Mouse (Mus musculus): ENCODE data around the gene Lrp10.

The Lrp10 gene

DNA sequence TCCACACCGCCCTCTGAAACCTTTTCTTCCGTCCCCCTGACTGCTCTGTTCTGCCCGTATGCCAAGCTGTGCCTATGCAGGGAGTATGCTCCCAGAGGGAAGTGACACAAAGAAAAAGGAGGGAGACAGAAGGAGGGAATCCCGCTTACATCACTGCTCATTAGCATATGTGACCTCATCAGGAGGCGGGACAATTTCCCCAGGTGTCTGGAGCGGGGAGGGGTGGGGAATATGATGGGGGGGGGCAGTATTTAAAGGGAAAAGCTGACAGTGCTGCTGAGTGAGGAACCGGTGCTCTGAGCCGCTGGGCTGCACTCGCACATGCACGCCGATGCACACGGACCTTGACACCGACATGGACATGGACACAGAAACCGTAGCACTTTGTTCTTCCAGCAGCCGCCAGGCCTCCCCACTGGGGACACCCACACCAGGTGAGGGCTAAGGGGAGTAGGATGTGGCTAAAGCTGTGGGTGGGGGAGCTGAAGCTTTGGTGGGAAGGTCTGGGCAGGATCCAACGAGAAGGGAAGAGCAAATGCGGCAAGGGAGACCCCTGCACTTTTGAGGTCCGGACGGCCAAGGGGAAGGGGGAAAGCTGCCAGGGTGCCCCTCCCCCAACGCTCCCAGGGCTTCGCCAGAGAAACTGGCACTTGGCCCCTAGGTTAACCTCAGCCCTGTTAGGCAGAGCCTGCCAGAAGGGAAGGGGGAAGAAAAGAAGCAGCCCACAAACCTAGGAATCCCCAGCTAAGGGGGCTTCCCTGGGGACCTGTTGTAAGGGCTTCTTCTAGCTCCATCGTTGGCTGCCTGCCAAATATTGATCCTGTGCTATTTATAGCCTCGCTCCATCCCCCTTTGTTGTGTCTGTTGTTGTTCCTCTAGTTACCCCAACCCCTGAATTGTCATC, 12.3 kb downstream of the Lrp10 start, which contains the start of gene Rem2:
TSS of gene Rem2 (plus strand) at position 160 of the 904 bp plus-strand sequence.
- no peak for DNase-seq (ENCODE audit: low spot score in 2 of 2)

DNA sequence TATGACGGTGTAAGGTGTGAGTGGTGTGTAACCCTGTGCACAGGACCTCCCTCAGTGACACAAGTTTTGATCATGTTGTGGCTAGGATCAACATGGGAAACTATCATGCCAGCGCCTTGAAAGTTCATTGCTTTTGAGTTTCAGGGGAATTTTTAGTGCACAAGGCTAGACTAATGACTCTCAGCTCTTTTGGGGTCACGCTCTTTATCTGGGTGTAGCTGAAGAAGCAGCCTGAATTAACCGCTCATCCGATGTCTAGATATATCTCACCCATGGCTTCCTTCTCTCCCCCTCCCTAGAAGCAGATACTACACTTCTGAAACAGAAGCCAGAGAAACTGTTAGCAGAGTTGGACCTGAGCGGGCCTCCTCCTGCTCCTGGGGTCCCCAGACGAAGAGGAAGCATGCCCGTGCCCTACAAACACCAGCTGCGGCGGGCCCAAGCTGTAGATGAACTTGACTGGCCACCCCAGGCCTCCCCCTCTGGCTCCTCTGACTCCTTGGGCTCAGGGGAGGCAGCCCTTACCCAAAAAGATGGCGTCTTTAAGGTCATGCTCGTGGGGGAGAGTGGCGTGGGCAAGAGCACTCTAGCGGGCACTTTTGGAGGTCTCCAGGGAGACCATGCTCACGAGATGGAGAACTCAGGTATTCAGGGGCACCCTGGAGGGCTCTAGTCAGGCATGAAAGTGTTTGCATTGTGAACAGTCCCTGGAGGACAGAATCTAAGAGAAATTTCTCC, 13.4 kb downstream of the Lrp10 start:
- no peak for DNase-seq (ENCODE audit: low spot score in 2 of 2)

DNA sequence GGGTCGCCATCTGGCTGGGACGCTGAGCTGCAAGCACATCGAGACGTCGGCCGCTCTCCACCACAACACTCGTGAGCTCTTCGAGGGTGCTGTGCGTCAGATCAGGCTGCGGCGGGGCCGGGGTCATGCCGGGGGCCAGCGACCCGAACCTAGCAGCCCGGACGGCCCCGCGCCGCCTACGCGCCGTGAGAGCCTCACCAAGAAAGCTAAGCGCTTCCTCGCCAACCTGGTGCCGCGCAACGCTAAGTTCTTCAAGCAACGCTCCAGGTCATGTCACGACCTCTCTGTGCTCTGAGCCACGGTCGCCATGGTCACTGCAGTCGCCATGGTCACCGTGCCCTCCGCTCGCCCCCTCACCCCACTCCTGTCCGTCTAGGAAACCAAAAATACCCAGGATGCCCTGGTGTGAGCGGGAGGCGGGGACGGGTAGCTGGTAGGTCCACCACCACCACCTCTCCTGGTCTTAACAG, 15.5 kb downstream of the Lrp10 start:
- peak; percentile 14 to 32 for DNase-seq (ENCODE audit: low spot score in 2 of 2)

DNA sequence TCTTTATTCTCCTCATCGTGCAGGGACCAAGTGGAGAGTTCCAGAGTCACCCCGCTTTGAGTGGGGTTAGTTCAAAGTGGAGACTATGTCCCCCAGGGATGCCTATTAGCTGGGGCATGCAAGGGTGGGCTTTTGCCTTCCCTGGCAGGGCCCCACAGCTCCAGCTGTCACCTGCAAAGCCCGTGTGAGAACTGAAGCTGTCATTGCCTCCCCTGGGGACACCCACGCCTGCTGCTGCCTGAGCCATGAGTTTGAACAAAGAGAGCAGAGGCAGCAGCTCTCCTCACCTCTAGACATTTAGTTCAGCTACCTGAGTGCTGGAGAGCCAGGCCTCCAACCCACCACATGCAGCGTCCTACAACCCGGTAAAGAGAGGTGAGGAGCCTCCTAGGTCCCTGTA, 16.7 kb downstream of the Lrp10 start:
- DNase-seq (ENCODE audit: low spot score in 2 of 2): peak; percentile 12 to 34

DNA sequence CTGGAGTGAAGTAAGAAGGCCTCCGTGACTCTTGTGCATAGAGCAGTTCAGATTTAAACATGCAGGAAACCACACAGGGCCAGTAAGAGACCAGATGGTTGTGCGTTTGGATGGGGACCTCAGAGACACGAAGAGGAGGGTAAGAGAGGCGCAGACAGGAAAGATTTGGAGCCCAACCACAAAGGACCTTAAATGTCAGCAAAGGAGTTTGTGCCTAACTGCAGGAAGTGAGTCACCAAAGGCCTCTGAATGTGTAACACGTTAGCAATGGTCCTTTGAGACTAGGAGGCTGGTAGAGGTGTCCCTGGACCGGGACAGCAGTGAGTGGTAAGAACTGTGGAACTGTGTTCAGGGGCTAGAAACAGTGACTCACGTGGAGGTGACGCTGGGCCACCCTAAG, 17.5 kb downstream of the Lrp10 start:
- no peak for DNase-seq (ENCODE audit: low spot score in 2 of 2)

DNA sequence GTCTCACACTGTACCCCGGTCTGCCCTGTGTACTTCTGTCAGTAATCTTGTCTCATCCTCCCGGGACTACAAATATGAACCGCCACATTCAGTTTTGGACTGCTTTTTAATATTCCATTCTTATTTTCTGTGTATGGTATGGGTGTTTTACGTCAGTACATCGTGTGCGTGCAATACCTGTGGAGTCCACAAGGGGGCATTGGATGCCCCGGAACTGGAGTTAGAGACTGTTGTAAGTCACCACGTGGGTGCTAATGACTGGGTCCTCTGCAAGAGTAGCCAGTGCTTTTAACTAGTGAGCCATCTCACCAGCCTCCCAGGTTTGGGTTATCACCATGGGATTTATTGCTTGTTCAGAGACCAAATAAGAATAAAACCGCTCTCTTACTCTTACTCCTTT, 18.6 kb downstream of the Lrp10 start:
- peak; percentile 46 to 69 for DNase-seq (ENCODE audit: low spot score in 2 of 2)

DNA sequence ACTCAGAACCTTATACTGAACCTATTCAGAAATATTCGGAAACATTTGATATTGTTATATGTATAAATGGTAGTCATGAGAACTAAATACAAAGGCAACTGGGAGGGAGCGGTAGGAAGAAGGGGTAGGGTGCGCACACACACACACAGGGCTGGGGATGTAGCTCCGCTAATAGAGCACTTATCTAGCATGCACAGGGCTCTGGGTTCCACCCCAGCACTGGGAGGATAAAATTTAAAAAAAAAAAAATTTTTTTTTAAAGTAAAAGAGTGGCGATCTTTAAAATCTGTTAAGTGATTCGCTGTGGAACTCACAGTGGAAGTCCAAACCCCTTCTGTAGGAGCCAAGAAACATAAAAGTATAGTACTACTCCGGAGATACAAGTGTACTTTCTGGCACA, 22.0 kb downstream of the Lrp10 start:
- no peak for DNase-seq (ENCODE audit: low spot score in 2 of 2)

DNA sequence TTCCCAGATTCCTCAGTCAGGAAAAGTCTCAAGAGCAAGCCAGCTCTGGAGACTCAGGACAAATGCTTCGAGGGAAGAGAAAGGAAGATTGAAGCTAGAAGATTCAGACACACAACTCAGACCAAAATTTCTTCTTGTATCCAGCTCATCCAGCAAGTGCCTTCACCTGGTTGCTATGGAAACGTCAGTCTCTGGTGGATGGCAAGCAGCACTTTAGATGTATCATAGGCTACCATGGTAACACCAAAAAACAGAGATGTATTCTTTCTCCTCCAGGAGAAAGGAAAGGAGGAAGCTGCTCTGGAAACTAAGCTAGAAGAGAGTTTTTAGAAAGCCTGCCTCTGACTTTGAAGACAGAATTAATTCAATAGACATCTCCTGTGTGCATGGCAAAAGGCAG, 23.8 kb downstream of the Lrp10 start:
- no peak for DNase-seq (ENCODE audit: low spot score in 2 of 2)

DNA sequence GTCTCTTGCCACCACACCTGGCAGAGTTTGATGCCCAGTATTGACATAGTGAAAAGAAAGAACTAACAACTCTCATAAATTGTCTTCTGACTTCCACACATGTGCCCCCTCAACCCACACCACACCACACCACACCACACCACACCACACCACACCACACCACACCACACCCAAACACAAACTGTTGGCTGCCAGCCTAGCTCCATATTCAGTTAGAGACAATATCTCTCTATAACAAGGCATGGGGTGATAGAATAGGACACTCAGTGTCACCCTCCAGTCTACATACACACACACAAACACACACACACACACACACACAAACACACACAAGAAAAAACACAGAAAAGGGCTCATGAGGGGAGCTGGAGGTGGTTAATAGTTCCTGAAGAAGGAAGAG, 24.4 kb downstream of the Lrp10 start:
- no peak for DNase-seq (ENCODE audit: low spot score in 2 of 2)

DNA sequence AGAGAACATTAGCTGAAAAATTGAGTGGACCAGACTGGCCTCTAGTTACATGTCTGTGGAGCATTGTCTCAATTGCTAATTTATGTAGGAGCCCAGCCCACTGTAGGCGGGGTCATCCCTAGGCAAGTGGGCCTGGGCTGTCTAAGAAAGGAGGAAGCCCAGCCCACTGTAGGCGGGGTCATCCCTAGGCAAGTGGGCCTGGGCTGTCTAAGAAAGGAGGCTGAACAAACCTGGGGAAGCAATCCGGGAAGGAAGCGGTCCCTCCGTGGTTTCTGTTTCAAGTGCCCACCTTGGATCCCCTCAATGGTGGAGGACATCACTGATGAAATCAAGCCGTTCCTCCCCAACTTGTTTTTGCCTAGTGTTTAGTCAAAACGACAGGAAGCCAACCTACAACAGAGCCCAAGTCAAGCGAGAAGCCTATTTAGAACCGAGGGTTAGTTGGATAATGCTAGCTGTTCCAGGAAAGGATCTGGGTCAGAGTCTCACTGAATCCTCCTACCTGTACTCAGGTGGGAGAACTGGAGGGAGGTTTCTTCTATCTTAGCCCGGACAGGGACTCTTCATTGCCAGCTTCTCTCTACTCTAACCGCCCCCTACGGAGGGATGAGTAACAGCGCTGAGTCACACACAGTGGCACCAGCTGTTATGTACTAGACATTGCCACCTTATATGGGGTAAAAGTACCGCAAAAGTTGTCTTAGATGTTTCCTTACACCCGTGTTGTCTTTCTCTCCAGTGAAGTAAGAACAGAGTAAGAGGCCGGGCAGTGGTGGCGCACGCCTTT, 28.6 kb downstream of the Lrp10 start:
- no peak for DNase-seq (ENCODE audit: low spot score in 2 of 2)

DNA sequence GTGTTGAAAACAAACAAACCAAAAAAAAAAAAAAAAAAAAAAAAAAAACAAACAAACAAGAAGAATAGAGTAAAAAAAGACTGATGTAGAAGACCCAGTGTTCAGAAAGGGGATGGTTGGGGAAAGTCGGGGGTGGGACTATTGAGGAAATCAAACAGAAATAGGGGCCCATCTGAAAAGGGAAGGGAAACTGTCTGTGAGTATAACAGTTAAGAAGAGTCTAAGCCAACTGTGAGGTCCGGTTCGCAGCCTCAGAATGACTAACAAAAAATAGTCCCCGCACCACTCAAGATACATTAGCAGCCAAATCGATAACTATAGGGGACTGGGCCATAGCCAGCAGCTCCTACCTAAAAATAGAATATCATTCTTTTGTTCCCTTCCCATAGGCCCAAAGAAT, 29.3 kb downstream of the Lrp10 start:
- no peak for DNase-seq (ENCODE audit: low spot score in 2 of 2)

DNA sequence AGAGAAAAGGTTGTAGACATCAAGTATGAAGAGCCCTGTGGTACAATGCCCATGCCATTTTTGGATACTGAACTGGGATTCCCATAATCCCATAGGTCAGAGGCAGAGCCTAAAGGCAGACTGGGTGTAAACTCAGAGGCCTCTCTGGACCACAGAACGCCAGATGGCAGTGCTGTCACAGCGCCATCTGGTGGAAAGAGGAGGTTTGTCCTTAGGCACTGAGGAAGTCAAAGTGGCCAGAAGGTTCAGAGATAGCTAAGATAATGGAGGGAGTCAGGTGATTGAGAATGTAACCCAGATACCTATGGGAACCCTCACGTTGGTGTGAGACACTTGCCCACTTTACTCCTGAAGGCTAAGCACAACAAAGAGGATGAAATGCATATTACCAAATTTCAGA, 30.3 kb downstream of the Lrp10 start:
- DNase-seq (ENCODE audit: low spot score in 2 of 2): peak; percentile 53 to 74

DNA sequence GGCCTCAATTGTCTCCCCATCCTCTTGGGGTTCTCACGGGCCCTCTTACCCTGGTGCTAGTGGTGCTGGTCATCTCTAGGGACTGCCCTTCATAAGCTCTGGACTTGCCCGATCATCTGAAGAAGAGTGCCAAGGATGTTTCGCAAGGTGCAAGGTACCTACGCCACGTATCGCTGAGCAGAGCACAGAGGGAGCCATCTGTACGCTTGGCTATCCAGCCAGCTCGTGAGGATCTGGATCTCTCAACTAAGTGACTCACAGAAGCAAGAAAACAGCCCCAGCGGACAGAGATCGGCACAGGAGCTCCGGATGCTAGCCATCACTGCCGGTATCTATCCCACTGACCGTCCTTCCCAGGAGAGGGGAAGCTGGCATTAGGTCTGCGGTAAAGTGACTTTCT, 32.8 kb downstream of the Lrp10 start:
- no peak for DNase-seq (ENCODE audit: low spot score in 2 of 2)

DNA sequence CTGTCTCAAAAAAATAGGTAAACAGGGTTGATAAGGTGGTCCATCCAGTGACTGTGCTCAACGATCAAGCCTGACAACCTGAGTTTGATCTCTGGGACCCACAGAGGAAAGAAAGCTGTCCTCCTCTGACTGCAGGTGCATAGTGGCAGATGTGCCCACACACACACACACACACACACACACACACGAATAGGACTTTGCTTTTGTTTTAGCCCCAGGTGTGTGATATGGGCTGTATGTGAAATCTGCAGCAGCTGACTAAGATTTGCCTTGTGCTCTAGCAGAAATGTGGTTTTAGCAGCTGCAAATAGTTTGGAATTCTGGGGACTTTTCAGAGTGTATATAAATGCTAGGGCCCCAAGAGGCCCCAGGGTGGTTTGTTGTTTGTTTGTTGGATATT, 35.4 kb downstream of the Lrp10 start:
- DNase-seq (ENCODE audit: low spot score in 2 of 2): no peak

DNA sequence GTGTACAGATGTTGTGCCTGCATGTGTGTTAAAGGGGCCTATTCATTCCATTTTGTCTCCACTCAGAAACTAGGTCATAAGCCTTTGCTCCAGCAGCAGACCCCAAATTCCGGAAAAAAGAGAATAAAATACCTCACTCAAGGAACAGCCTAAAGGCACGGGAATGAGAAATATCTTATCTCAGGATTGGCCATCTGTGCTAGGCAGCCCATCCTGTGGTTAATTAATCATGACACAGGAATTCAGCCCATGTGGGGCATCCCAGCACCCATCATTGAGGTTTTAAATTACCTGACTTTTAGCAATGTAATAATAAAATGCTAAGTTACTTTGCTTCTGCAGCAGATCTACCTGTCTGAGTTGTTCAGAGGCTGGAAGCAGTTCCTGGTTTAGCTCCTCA, 37.4 kb downstream of the Lrp10 start:
- no peak for DNase-seq (ENCODE audit: low spot score in 2 of 2)

DNA sequence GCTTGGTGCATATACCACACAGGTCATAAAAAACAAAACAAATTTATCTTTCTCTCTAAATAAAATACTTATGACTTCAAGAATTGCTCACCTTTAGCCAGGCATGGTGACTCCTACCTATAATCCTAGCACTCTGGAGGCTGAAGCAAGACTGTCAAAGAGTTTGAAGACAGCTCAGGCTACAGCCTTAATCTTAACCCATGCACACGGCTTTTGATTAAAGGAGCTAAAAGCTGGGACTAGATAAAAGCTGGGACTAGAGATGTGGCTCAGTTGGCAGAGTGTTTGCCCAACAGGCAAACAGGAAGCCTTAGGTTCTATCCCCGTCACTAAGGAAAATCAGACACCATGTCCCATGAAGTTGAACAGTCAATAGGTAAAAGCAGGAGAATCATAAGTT, 39.2 kb downstream of the Lrp10 start:
- DNase-seq (ENCODE audit: low spot score in 2 of 2): no peak

DNA sequence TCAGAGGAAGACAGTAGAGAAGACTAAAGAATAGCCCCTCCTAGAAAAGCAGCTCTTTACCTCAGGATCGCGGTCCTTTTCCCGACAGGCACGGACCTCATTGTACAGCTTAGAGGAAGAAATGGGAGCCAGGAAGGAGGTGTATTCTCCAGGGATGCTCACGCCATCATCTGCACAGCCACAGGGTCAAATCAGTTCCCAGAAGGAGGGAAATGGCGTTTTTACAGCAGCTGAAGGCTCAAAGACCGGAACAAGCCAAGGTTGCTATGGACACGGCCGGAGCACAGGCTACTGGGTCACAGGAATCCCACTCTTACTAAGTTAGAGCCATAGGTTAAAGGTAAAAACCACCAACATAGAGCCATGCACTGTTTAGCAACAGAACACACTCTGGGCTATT, 45.8 kb downstream of the Lrp10 start:
- no peak for DNase-seq (ENCODE audit: low spot score in 2 of 2)

DNA sequence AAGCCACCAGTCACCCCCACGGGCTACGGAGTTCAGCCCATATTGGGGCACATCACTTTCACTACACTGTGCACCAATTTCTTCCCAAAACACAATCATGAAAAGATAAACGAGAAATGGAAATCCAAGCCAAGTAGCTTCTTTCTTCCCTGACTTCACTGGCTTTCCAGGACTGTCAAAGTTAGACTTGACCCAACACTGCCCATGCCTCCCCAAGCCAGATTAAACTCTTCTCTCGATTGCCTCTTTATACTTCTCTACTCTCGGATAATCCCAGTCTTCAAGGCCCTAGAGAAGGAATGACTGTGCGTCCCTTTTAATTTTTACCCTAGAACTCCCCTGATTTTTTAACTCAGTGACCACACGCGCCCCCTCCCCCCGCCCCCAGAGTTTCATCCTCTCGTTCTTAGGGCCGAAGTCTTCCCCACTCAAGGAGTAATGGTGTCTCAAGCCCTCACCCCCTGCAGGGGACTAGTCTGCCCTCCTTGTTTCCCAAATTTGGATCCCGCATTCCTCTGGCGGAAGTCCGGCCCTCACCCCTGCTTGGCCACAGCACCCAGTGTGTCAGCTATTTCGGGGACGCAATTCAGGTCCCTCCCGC, 52.9 kb downstream of the Lrp10 start:
- no peak for DNase-seq (ENCODE audit: low spot score in 2 of 2)

Measured in spleen, postnatal 14 days (tissue).